In the genomic region with DNA sequence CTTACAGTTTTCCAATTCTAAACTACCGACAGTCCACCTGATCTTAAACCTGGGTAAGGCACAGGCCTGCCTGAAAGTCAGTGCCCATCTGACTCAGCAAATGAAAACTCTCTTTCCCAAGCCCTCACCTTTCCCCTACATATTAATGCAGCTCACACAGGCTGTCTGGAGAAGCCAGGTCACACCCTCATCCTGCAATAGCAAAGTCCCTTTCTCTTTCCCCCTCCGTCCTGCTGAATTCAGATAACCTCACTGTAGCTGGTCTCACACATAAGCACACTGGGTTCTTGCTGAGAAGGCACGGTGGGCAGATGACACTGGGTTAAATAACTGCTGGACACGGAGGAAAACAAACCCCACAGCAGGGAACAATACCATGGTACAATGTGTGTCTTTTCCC, we compare ENCODE assay signal across 8 mouse cellular contexts. TPM values are rescaled to one million over a fixed set of nuclear protein-coding genes. Genes with fewer than 3 reads are reported as not detected.
DNase-seq lines count a peak whose midpoint lies in the region; ATAC-seq and TF ChIP-seq lines count a peak whose summit lies in the region.

No protein-coding gene starts in this region.

- no peak for TF ChIP-seq POLR2A in testis, adult 2 months (IDR thresholded peaks at IDR 0.05; ENCODE audit: control insufficient read depth, low read depth, low read length)

- no peak overlapping the region for H3K9ac ChIP-seq in limb, embryonic 13.5 days
- peak overlapping the region; percentile 95 for H3K9ac ChIP-seq in stomach, embryonic 16.5 days (ENCODE audit: low read length)

- intact Hi-C loops in heart, postnatal 36 days (cut with DNase I), result loop anchor here (2.0 to 10.0 kb wide), 3 partner anchors 31 to 383 kb away; a partner anchor contains a TSS
- intact Hi-C loops in left cerebral cortex, postnatal 10 days (cut with DNase I), result loop anchor here (10.0 kb wide), 1 partner anchor 313 kb away; no protein-coding TSS in a partner anchor

- H3K27me3 ChIP-seq in testis, adult 2 months (ENCODE audit: control insufficient read depth, insufficient read depth, low read length), result no peaks in the 10 kb centered on the region
- H3K27me3 ChIP-seq in limb, embryonic 13.5 days, result no peaks in the 10 kb centered on the region
- no peaks in the 10 kb centered on the region for H3K27me3 ChIP-seq in stomach, embryonic 16.5 days (ENCODE audit: control insufficient read depth, insufficient read depth, low read length)

- TF ChIP-seq CTCF in testis, adult 2 months (IDR thresholded peaks at IDR 0.05; ENCODE audit: control insufficient read depth, insufficient read depth, insufficient replicate concordance, low read depth, low read length), result no peak

- no peak for ATAC-seq in limb, embryonic 13.5 days (ENCODE audit: low FRiP score, low read depth)
- peak; percentile 45 for ATAC-seq in stomach, embryonic 16.5 days (ENCODE audit: insufficient read depth, low FRiP score)

- 74% methylated on average over 4 of the region's 4 CpGs for WGBS in limb, embryonic 13.5 days
- 52% methylated on average over 4 of the region's 4 CpGs for WGBS in stomach, embryonic 16.5 days

- H3K4me3 ChIP-seq in testis, adult 2 months (ENCODE audit: control insufficient read depth, low read depth, low read length), result peak overlapping the region; percentile 13; the same call in 1 of the 2 replicates
- H3K4me3 ChIP-seq in limb, embryonic 13.5 days, result peak overlapping the region; percentile 80; the same call in 1 of the 2 replicates
- H3K4me3 ChIP-seq in stomach, embryonic 16.5 days (replicated peaks; ENCODE audit: low read length), result peak overlapping the region; percentile 88

- H3K27ac ChIP-seq in testis, adult 2 months (ENCODE audit: control insufficient read depth, insufficient read depth, low read depth, low read length), result peak overlapping the region; percentile 66
- no peak overlapping the region for H3K27ac ChIP-seq in limb, embryonic 13.5 days
- peak overlapping the region; percentile 83 for H3K27ac ChIP-seq in stomach, embryonic 16.5 days (ENCODE audit: low read length)

- peaks cover 1% of the 10 kb centered on the region; the same call in 1 of the 2 replicates for H3K36me3 ChIP-seq in testis, adult 2 months (ENCODE audit: control insufficient read depth, insufficient read depth, low read length)
- peaks cover 7% of the 10 kb centered on the region; the same call in 1 of the 2 replicates for H3K36me3 ChIP-seq in limb, embryonic 13.5 days
- H3K36me3 ChIP-seq in stomach, embryonic 16.5 days (ENCODE audit: control insufficient read depth, insufficient read depth, low read length), result no peaks in the 10 kb centered on the region

- DNase-seq in testis, postnatal 10 days (ENCODE audit: low spot score), result no peak
- DNase-seq in heart, postnatal 36 days, result peak; percentile 17 to 46
- no peak for DNase-seq in cerebellum, postnatal 25 days
- no peak for DNase-seq in layer of hippocampus, adult 11-12 months (ENCODE audit: low spot score)
- DNase-seq in left cerebral cortex, postnatal 10 days (ENCODE audit: extremely low spot score in 1 of 2, low spot score in 2 of 2), result no peak

- H3K4me1 ChIP-seq in testis, adult 2 months (ENCODE audit: control insufficient read depth, insufficient read depth, low read length), result peaks cover 5% of the 10 kb centered on the region; the same call in 1 of the 2 replicates
- peaks cover 21% of the 10 kb centered on the region for H3K4me1 ChIP-seq in limb, embryonic 13.5 days
- H3K4me1 ChIP-seq in stomach, embryonic 16.5 days (ENCODE audit: control insufficient read depth, insufficient read depth, low read length), result peaks cover 21% of the 10 kb centered on the region

- H3K4me2 ChIP-seq in limb, embryonic 13.5 days (replicated peaks), result peak overlapping the region; percentile 76
- H3K4me2 ChIP-seq in stomach, embryonic 16.5 days (ENCODE audit: low read depth, low read length), result peak overlapping the region; percentile 74

- no peaks in the 10 kb centered on the region for H3K9me3 ChIP-seq in limb, embryonic 13.5 days
- no peaks in the 10 kb centered on the region for H3K9me3 ChIP-seq in stomach, embryonic 16.5 days (replicated peaks; ENCODE audit: control insufficient read depth, low read length)

RNA-seq across cellular contexts. Expression of a gene that starts 1.5 kb away (rescaled TPM):
- 44.1 and 52.1 TPM in 2 replicates for polyA plus RNA-seq in testis, adult 2 months (2012; rRNA removed)
- 100 to 1,000 TPM; 308 to 324 TPM for total RNA-seq in heart, postnatal 36 days (2021)
- 27.1 and 27.4 TPM in 2 replicates for polyA plus RNA-seq in limb, embryonic 13.5 days (2015; fragmentation: Nextera tagmentation; extraction: Ambion mirVana)
- polyA plus RNA-seq in stomach, embryonic 16.5 days (2015; fragmentation: Nextera tagmentation; extraction: Ambion mirVana), result 54.6 and 64.2 TPM in 2 replicates
- total RNA-seq in left cerebral cortex, postnatal 10 days (2021), result 1 to 10 TPM; 3.9 to 4.8 TPM

RNA-seq across cellular contexts. Expression of a gene that starts 32.3 kb away (rescaled TPM):
- 63.4 and 77.6 TPM in 2 replicates for polyA plus RNA-seq in testis, adult 2 months (2012; rRNA removed)
- 10 to 100 TPM; 53.2 to 54.3 TPM for total RNA-seq in heart, postnatal 36 days (2021)
- polyA plus RNA-seq in limb, embryonic 13.5 days (2015; fragmentation: Nextera tagmentation; extraction: Ambion mirVana), result 148 and 152 TPM in 2 replicates
- 94.2 and 119 TPM in 2 replicates for polyA plus RNA-seq in stomach, embryonic 16.5 days (2015; fragmentation: Nextera tagmentation; extraction: Ambion mirVana)
- total RNA-seq in left cerebral cortex, postnatal 10 days (2021), result 10 to 100 TPM; 63.3 to 67.7 TPM

RNA-seq across cellular contexts. Expression of a gene that starts 42.4 kb away (rescaled TPM):
- 27.1 and 28.4 TPM in 2 replicates for polyA plus RNA-seq in testis, adult 2 months (2012; rRNA removed)
- 10 to 100 TPM; 43.0 to 43.5 TPM for total RNA-seq in heart, postnatal 36 days (2021)
- polyA plus RNA-seq in limb, embryonic 13.5 days (2015; fragmentation: Nextera tagmentation; extraction: Ambion mirVana), result 212 and 216 TPM in 2 replicates
- polyA plus RNA-seq in stomach, embryonic 16.5 days (2015; fragmentation: Nextera tagmentation; extraction: Ambion mirVana), result 133 and 154 TPM in 2 replicates
- 10 to 100 TPM; 43.9 to 46.4 TPM for total RNA-seq in left cerebral cortex, postnatal 10 days (2021)

RNA-seq across cellular contexts. Expression of a gene that starts 46.2 kb away (rescaled TPM):
- polyA plus RNA-seq in testis, adult 2 months (2012; rRNA removed), result 2.2 and 2.9 TPM in 2 replicates
- total RNA-seq in heart, postnatal 36 days (2021), result under 1 TPM; 0.27 to 0.33 TPM
- polyA plus RNA-seq in limb, embryonic 13.5 days (2015; fragmentation: Nextera tagmentation; extraction: Ambion mirVana), result not detected in 2 replicates
- 0.17 and 0.31 TPM in 2 replicates for polyA plus RNA-seq in stomach, embryonic 16.5 days (2015; fragmentation: Nextera tagmentation; extraction: Ambion mirVana)
- total RNA-seq in left cerebral cortex, postnatal 10 days (2021), result not detected

Comparison
In these comparisons a context has a peak if more than half of its experiments do, and no peak if none do; other contexts are left out.
1. H3K4me3 ChIP-seq: peak in every context shown above with its lines; median percentile 88 in stomach, embryonic 16.5 days; 80 in limb, embryonic 13.5 days; 13 in testis, adult 2 months.
2. DNase-seq: peak in heart, postnatal 36 days (2 of 2); none in testis, postnatal 10 days (single experiment), cerebellum, postnatal 25 days (0 of 2), layer of hippocampus, adult 11-12 months (single experiment) and left cerebral cortex, postnatal 10 days (0 of 2).